Mouse (Mus musculus) gastrocnemius, adult 2 months (tissue): ENCODE results near the gene Fam24a. TPM values are rescaled to one million over a fixed set of nuclear protein-coding genes. Genes with fewer than 3 reads are reported as not detected.

Source experiments
- DNase-seq: peaks from one replicate; pipeline ENCODE4 v3.0.0; 2022
- H3K27ac ChIP-seq: fragments of 200-600 bp; 2 replicates; pipeline ENCODE4 v1.8.1; 2022; ENCODE audit warnings: mild to moderate bottlenecking
- H3K4me3 ChIP-seq: fragments of 200-600 bp; 2 replicates; pipeline ENCODE4 v1.8.1; 2022; ENCODE audit warnings: mild to moderate bottlenecking, moderate library complexity
- CTCF ChIP-seq: fragments of 200-600 bp; IDR thresholded peaks from 2 replicates; pipeline ENCODE4 v1.8.1; 2022; ENCODE audit warnings: antibody characterized with exemption, mild to moderate bottlenecking, moderate library complexity
- intact Hi-C: fragments of 180-260 bp; cut with DNase I; formaldehyde crosslinking; loops from one replicate; pipeline ENCODE4 v1.15.1; 2025
- long read RNA-seq, 2 experiments: library from polyadenylated mRNA; stranded (forward); transcript quantifications; one replicate each; pipeline ENCODE4 v2.0.0; 2021
- total RNA-seq, 2 experiments: library from RNA; stranded (reverse); gene quantifications; 2 replicates each; pipeline ENCODE4 v1.2.3; 2021

Fam24a gene
- not detected for total RNA-seq
- long read RNA-seq, experiment 1: 0 reads
- long read RNA-seq, experiment 2: 0 reads

DNA sequence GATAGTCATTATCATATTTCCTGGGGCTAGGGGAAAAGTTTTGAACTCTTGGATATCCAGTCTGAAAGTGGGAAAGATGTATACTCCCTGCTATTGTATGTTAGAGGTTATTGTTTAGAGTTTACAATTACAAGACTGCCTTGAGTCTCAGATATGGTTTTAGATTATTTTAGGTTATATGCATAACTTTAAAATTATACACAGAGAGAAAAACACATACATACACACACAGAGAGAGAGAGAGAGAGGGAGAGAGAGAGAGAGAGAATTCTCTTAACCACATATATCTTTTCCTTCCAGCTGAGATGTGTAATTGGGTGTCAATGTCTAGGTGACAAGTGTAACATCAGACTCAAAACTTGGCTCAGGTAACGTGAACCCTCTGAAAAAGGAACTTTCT, at the start of gene Fam24a:
Gene Fam24a (plus strand): TSS at position 301 of the 400 bp plus-strand sequence.
- no peak for TF ChIP-seq CTCF
- intact Hi-C loops: no loop called here
- Histone ChIP-seq H3K27ac (no peak within 1 kb of the TSS), H3K4me3 (no peak within 1 kb of the TSS)
- no peak for DNase-seq

DNA sequence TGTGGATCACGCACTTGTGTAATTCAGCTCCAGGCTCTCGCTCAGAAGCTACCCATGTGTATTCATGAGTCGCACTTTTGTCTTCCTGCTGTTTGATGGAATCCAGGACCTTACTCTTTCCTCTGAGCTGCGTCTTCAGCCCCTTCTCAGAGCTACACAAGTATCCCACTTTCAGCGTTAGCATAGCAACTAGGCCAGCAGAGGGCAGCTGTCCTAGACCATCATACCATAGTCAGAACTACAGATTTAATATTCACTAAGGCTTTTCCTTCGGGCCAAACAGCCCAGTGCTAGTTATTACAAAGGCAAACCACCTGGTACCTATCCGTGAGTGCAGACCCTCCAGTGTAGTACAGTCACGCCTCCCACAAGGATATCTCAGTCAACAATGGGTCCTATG, 36.5 kb upstream of the Fam24a start:
- no peak overlapping the region for H3K27ac ChIP-seq
- intact Hi-C loops: no loop called here

DNA sequence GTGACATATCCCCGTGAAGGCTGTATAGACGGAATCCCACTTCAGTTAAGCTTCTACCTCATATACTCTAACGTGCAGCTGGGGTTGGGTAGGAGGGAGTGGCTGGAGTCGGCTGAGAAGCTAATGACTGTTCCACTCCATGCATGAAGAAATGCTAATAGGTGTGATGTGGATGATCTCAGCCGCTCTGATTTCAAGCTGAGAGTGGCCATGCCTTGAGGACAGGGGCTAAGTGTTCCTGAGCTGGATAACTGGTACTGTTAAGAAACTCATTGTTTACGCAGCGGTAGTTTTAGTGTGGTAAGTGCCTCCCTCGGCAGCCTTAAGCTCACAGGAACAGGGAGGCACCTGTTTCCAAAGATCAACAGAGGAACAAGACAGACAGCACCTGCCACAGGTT, 30.3 kb upstream of the Fam24a start:
- Histone ChIP-seq H3K27ac (no peak overlapping the region), H3K4me3 (no peak overlapping the region)
- no peak for DNase-seq
- intact Hi-C loops: no loop called here
- TF ChIP-seq CTCF: no peak

More for the DNA sequence above, 36.5 kb upstream of the Fam24a start:
- no peak for DNase-seq
- peak; percentile 30; the same call in 1 of the 2 replicates for TF ChIP-seq CTCF
- no peak overlapping the region for H3K4me3 ChIP-seq

DNA sequence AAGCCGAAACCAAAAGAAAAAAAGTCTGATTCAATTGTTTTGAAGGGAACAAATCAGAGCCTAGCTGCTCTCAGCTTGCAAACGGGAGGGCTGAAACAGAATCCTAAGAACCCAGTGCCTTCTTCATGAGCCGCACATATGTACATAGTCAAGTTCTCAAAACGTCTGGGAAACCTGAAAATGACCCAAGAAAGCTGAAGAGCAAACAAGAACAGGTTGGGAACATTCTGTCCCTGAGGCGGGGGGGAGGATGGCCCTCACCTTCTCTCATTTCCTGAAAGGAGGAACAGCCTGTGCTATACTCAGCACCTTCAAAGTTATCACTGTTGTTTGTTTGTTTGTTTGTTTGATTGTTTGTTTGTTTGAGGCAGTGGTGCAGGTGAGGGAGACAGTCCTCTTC, 26.9 kb upstream of the Fam24a start:
- H3K27ac ChIP-seq: no peak overlapping the region
- H3K4me3 ChIP-seq: no peak overlapping the region
- no peak for TF ChIP-seq CTCF
- intact Hi-C loops: no loop called here
- no peak for DNase-seq

DNA sequence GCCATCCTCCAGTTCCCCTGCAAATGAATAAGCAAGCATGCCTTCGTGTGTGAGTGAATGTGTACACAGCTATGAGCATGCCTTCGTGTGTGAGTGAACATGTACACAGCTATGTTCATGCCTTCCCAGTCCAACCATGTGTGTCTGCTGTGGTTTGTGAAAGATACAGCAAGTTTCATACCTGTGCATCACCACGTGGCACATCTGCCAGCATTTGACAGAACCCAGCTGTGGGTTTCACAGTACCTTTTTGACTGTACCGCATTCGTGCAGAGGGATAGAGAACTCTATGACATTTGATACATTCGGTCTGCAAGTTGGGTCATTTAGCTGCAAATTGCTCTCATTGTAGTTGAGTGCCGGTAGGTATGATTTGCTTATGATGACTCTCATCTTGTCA, 19.2 kb upstream of the Fam24a start:
- no peak for TF ChIP-seq CTCF
- Histone ChIP-seq H3K4me3 (no peak overlapping the region), H3K27ac (no peak overlapping the region)
- no peak for DNase-seq
- intact Hi-C loops: no loop called here

DNA sequence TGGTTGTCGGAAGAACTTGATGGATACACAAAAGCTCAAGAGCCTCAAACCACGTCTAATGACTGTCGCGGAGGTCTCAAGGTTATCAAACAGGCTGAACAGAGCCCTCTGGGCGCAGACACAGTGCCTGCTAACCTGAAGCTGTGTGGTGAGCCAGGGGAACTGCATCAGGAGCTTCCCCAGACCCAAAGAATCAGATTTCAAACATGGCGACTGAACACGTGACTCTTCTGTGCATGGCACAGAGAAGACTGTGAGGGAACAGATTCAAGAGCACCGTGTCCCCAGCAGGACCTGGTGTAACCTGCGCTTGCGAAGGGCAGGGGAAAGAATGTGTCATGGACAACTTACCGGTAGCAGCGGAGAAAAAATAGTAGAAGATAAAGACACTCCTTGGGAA, 16.1 kb upstream of the Fam24a start:
- H3K27ac ChIP-seq: no peak overlapping the region
- intact Hi-C loops: no loop called here
- no peak overlapping the region for H3K4me3 ChIP-seq
- no peak for DNase-seq
- no peak for TF ChIP-seq CTCF

DNA sequence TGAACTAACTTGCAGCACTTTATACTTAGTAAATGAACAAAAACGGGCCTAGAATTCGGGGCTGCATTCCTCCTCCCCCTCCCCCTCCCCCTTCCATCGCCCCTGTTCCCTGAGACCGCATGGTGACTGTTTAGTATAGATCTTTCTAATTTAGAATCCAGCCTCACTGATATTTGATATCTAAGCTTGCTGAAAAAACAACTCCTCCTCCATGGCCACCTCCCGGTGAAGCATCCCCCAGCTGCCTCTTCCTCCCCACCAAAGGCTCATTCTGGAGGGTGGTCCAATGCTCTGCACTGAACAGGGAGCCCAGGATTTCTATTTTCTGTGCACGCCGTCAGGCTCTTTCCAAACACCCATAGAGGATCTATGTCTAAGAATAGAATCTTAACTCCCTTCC, 15.3 kb upstream of the Fam24a start:
- TF ChIP-seq CTCF: no peak
- DNase-seq: no peak
- intact Hi-C loops: no loop called here
- no peak overlapping the region for H3K27ac ChIP-seq
- no peak overlapping the region for H3K4me3 ChIP-seq

DNA sequence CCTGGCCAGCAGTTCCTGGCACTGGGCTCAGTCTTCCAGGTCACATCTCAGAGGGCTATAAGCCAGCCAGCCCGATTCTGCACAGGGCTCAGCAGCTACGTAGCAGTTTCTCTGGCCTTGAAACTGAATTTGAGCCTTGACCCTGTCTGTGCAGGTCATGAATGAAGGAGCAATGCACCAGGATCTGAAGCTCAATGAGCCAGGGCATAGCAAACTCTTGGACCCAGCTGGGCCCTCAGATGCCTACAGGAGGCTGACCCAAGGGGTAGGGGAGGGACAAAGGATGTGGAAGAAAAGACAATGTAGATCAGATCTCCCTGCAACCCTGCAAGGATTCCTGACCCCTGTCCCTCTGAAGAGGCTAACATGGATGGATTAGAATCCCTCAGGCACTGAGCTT, 11.5 kb upstream of the Fam24a start, which contains the start of gene Cuzd1:
Gene Cuzd1 (minus strand): TSS at position 101 of the 400 bp plus-strand sequence.
- TF ChIP-seq CTCF: no peak
- DNase-seq: peak; percentile 45
- no peak within 1 kb of the TSS for H3K4me3 ChIP-seq
- H3K27ac ChIP-seq: no peak within 1 kb of the TSS
- intact Hi-C loops: no loop called here

DNA sequence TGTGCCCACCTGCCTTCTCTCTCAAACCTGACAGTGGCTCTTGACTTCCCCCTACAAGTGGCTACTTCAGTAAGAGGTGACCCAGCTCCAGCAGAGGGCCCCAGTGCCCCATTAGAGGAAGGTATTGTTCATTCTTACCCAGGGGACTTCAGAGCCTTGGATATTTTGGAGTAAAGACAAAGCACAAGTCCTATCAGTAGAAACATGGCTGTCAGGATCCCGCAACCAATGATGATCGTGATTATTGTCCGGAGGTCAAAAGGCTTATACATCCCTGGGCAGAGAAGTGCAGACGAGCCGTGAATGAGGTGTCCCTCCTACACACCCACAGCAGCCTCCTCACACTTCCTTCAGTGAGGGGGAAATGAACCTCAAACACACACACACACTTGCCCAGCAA, 6.6 kb upstream of the Fam24a start:
- intact Hi-C loops: no loop called here
- H3K4me3 ChIP-seq: no peak overlapping the region
- DNase-seq: no peak
- no peak overlapping the region for H3K27ac ChIP-seq
- no peak for TF ChIP-seq CTCF

DNA sequence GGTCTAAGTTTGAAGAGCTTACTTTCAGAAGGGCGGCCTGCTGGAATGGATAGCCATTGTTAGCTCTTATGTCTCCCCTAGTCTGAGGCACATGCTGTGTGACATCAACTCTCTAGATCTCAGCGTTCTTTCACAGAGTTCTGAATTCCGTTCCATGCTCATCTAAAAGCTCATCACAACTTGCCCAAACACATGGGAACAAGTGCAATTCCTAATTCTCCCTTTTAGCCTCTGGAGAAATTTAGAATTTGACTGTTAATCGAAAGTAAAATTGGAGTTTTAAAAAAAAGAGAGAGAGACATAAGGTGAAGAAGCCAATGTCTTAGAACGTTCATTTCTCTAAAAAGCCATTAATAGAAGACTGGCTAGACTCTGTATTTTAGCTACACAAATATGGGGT, 4.2 kb upstream of the Fam24a start, which contains the start of gene Fam24b:
Gene Fam24b (minus strand): TSS at position 101 of the 400 bp plus-strand sequence.
- intact Hi-C loops: no loop called here
- TF ChIP-seq CTCF: no peak

DNA sequence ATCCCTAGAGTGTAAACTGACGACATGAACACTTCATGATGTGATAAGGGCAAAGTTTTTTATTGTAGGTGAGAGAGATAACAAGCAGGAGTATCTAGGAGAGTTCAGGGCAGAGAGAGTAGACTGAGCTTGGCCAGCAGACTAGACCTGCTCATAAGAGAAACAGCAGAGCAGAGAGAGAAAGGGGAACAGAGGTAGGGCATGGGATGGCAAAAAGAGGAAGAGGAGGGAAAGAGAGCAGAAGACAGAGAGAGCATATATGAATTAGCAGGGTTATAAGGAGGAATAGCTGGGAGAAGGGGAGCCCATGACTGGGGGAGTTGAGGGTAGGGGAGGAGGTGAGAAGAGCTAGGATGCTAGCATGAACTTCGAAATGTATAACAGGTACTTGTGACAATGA, 2.0 kb upstream of the Fam24a start:
- DNase-seq: no peak
- H3K27ac ChIP-seq: no peak overlapping the region
- intact Hi-C loops: no loop called here
- no peak for TF ChIP-seq CTCF
- H3K4me3 ChIP-seq: no peak overlapping the region

More for the DNA sequence above, 4.2 kb upstream of the Fam24a start, which contains the start of gene Fam24b:
- Histone ChIP-seq H3K27ac (no peak within 1 kb of the TSS), H3K4me3 (no peak within 1 kb of the TSS)
- no peak for DNase-seq

DNA sequence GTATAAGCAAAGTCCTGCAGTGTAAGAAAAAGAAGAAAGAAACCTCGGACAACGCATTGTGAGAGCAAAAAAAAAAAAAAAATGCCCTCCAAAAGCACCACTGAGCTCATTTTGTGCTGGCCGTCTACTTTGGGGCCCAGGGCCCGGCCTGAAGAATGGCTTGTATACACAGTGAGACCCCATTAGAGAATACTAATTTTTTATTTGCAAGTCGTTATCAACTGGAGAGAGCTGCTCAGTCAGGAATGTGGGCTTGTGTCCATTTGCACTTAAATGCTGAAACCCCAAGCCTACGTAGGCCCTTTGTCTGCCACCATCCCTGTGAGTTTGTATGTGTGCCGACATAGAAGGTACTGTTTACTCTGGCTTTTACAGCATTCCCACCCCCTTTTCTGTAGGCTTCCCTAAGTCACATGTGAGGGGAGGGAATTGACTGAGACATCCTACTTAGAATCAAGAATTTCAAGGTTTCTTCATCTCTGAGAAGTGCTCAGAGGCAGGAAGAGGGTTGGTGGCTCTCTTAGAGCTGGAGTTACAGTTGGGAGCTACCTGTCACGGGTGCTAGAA, 3.9 kb downstream of the Fam24a start:
- intact Hi-C loops: no loop called here
- no peak overlapping the region for H3K27ac ChIP-seq
- no peak for TF ChIP-seq CTCF
- no peak for DNase-seq
- no peak overlapping the region for H3K4me3 ChIP-seq

DNA sequence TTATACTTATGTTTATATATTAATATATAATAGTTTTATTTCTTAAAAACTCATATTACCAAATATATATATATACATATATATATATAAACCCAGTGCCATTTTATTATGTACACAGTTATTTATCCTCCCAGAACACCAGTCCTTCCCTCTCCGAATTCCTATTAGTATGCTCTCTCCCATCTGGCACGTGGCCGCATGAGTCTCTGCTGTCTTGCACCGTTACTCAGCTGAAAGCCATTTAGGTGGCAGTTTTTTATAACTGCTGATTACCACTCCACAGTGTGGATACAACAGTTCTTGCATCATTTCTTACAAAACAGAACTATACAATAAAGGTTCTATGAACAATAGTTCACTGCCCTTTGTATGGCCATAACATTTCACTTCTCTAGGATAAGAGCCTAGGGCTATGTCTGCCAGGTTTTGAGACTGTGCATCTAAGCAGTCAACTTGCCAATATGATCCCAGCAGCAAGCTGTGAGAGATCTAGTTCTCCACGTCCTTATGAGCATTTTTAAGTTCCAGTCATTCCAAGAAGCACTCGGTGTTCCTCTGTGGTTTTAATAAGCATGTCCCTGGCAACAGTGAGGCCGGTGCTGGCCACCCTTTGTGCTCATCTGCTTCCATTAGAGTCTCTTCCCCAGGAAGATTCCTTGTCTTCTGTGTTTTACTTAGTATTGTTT, 12.3 kb downstream of the Fam24a start:
- DNase-seq: peak; percentile 33
- H3K27ac ChIP-seq: peak overlapping the region; percentile 20
- no peak for TF ChIP-seq CTCF
- intact Hi-C loops: no loop called here
- H3K4me3 ChIP-seq: no peak overlapping the region

DNA sequence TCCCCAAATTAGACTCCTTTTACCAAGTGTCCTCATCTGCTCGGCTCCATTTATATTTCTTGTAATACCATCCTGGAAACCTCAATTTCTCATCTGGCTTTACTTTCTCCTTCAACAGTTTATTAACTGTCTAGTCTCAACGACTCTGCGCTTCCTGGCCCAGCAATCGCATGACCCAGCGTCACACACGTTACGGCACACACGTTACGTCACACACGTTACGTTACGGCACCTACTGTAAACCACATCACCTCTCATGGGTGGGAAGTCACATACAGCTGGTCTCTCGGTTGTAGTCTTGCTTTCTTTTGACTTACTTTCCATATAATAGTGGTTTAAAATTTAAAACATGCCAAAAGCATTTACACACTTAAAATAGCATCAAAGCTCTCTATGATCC, 22.4 kb downstream of the Fam24a start:
- Histone ChIP-seq H3K27ac (no peak overlapping the region), H3K4me3 (no peak overlapping the region)
- intact Hi-C loops: no loop called here
- DNase-seq: no peak
- no peak for TF ChIP-seq CTCF
